Mouse (Mus musculus): Measurements from ENCODE around the gene Myog. TPM values are rescaled to one million over a fixed set of nuclear protein-coding genes. Genes with fewer than 3 reads are reported as not detected.

The Myog gene
- polyA plus RNA-seq, 1 experiment from 2014 or later = 2.3 TPM

GRCm38 (mm10) chr1:134335211-134335923, 45.6 kb downstream of the Myog start:
- Histone ChIP-seq H3K27me3 (ENCODE audit: insufficient read depth, poor library complexity, severe bottlenecking) (no peaks in the 10 kb centered on the region), H3K9me3 (no peaks in the 10 kb centered on the region), H3K27ac (peak overlapping the region; percentile 63), H3K4me1 (peaks cover 80% of the 10 kb centered on the region), H3K4me3 (no peak overlapping the region), H3K36me3 (0 out of 2 replicates have a peak, but pooled peaks cover 4% of the 10 kb centered on the region)
- no peak for DNase-seq (ENCODE audit: low spot score)
- 73% methylated on average over 13 of the region's 13 CpGs for WGBS

GRCm38 (mm10) chr1:134335924-134336810, 46.4 kb downstream of the Myog start:
- no peak overlapping the region for H3K4me3 ChIP-seq
- H3K36me3 ChIP-seq = 0 out of 2 replicates have a peak, but pooled peaks cover 4% of the 10 kb centered on the region
- peaks cover 80% of the 10 kb centered on the region for H3K4me1 ChIP-seq
- 81% methylated on average over 12 of the region's 12 CpGs for WGBS
- H3K9me3 ChIP-seq = no peaks in the 10 kb centered on the region
- no peaks in the 10 kb centered on the region for H3K27me3 ChIP-seq (ENCODE audit: insufficient read depth, poor library complexity, severe bottlenecking)
- H3K27ac ChIP-seq = peak overlapping the region; percentile 63; the same call in 1 of the 2 replicates
- DNase-seq (ENCODE audit: low spot score) = no peak

DNA sequence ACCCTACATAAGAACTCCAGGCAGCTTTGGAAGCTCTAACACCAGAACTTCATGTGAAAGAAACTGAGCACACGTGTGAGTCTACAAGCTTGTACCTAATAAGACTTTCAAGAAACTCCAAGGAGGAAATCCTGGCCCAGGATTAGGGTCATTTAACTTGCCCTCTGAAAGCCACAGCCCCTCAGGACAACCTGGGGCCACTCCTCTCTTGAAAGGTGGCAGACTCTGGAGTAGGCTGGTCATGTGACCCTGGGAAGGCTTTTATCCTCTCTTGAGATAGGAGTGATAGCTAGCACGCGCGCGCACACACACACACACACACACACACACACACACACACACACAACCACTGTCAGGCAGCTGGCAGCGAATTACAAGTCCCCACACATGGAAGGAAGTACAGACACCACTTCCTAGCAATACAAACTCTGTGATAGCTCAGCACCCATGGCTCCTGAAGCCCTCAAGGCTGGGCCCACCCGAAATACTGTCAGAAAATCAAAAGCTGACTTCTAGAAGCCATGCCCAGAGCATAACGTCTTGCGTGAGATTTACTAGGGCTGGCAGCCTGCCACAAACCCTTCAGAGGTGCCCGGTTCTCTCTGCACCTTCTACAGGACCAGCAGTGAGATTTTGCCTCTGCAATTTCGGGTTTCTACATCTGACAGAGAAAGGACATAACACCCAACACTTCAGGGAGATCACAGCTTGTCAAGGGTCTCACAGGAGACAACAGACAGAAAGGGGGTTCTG, 47.3 kb downstream of the Myog start:
- Histone ChIP-seq H3K4me1 (peaks cover 81% of the 10 kb centered on the region), H3K27me3 (ENCODE audit: insufficient read depth, poor library complexity, severe bottlenecking) (no peaks in the 10 kb centered on the region), H3K36me3 (0 out of 2 replicates have a peak, but pooled peaks cover 4% of the 10 kb centered on the region), H3K4me3 (no peak overlapping the region), H3K9me3 (no peaks in the 10 kb centered on the region), H3K27ac (peak overlapping the region; percentile 37)
- 64% methylated on average over 11 of the region's 11 CpGs for WGBS
- DNase-seq (ENCODE audit: low spot score) = no peak

GRCm38 (mm10) chr1:134339162-134339561, 49.4 kb downstream of the Myog start:
- WGBS = 60% methylated on average over 7 of the region's 7 CpGs
- peak overlapping the region; percentile 59 for H3K27ac ChIP-seq
- peaks cover 82% of the 10 kb centered on the region for H3K4me1 ChIP-seq
- no peak for DNase-seq (ENCODE audit: low spot score)
- 0 out of 2 replicates have a peak, but pooled peaks cover 4% of the 10 kb centered on the region for H3K36me3 ChIP-seq
- no peaks in the 10 kb centered on the region for H3K9me3 ChIP-seq
- H3K27me3 ChIP-seq (ENCODE audit: insufficient read depth, poor library complexity, severe bottlenecking) = no peaks in the 10 kb centered on the region
- peak overlapping the region; percentile 6; the same call in 1 of the 2 replicates for H3K4me3 ChIP-seq

DNA sequence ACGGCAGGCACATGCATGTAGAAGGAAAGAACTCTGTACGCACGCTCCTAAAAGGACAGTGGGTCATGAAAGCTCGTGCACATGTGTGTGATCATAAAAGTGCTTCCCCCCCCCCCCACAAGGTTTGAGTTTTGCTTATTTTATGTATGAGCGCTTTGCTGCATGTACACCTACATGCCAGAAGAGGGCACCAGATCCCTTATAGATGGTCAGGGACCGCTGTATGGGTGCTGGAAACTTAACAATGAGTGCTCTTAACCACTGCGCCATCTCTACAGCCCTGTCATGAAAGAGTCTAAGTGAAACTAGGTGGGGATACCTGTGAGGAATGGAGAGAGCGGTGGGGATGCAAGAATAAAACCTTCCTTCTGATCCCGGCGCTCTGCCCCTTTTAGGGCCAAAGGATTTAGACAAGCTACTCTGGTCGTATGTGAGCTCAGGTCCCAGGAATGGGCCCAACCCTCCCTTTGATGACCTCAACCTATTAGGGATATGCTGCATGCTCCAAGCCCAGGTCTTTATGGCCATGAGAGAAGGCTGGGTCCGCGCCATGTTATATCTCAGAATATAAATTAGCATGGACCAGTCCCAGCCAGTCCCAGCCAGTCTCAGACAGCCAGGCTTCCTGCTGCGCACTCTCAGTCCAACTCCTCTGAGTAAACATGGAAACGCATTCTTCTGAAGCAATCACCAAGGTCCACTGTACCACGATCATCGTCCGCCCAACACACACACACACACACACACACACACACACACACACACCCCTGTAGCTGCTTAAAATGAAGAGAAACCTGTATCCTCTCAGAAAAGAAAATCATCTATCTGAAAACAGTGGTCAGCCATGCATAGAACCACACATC, 50.2 kb downstream of the Myog start:
- Histone ChIP-seq H3K9me3 (no peaks in the 10 kb centered on the region), H3K27me3 (ENCODE audit: insufficient read depth, poor library complexity, severe bottlenecking) (no peaks in the 10 kb centered on the region), H3K4me3 (no peak overlapping the region), H3K27ac (peak overlapping the region; percentile 59; the same call in 1 of the 2 replicates), H3K4me1 (peaks cover 82% of the 10 kb centered on the region), H3K36me3 (0 out of 2 replicates have a peak, but pooled peaks cover 4% of the 10 kb centered on the region)
- 92% methylated on average over 18 of the region's 18 CpGs for WGBS
- DNase-seq (ENCODE audit: low spot score) = no peak

DNA sequence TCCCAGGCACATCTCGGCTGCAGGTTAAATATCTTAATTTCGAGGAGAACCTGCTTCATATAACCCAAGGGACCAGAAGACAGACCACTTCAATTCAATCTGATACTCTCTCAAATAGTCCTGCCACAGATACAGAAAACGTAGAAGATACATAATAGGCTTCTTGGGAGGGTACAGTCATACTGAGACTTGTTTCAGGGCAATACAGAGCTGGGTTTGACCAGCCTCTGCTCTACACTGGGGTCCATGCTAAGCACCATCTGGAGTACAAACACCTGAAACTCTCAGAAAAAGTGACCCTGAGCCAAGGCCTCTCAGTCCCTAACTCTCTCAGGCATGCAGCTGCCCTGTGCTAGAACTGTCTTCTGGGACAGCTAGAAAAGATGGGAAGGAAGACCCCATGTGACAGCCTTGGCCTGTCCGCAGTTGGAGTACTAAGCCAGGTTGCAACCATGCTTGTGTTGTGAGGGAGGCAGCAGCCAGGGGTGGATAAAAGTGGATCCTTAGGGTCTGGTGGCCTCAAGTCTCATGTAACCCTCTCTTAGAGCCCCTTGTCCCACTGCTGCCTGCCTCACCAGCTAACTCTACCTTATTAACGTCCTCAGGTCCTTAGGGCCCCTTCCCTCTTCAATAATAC, 52.0 kb downstream of the Myog start:
- H3K4me1 ChIP-seq = peaks cover 76% of the 10 kb centered on the region
- 74% methylated on average over 5 of the region's 5 CpGs for WGBS
- H3K27ac ChIP-seq = peak overlapping the region; percentile 67
- H3K9me3 ChIP-seq = no peaks in the 10 kb centered on the region
- no peaks in the 10 kb centered on the region for H3K27me3 ChIP-seq (ENCODE audit: insufficient read depth, poor library complexity, severe bottlenecking)
- H3K4me3 ChIP-seq = peak overlapping the region; percentile 68
- no peak for DNase-seq (ENCODE audit: low spot score)
- peaks cover 14% of the 10 kb centered on the region for H3K36me3 ChIP-seq

Other genes starting within 250 kb of the Myog start
- 26.1 and 34.2 TPM in 2 replicates for gene Btg2, start 210.9 kb upstream of the Myog start, polyA plus RNA-seq (2016; fragmentation: Nextera tagmentation; extraction: Ambion mirVana)
- gene Chit1, start 178.7 kb upstream of the Myog start, polyA plus RNA-seq (2016; fragmentation: Nextera tagmentation; extraction: Ambion mirVana) = 1.1 and 2.0 TPM in 2 replicates
- gene Chil1, start 107.8 kb upstream of the Myog start, polyA plus RNA-seq (2016; fragmentation: Nextera tagmentation; extraction: Ambion mirVana) = 0.87 and 1.1 TPM in 2 replicates
- 0.33 and 0.43 TPM in 2 replicates for gene Mybph, start 96.5 kb upstream of the Myog start, polyA plus RNA-seq (2016; fragmentation: Nextera tagmentation; extraction: Ambion mirVana)
- gene Adora1, start 54.6 kb upstream of the Myog start, polyA plus RNA-seq (2016; fragmentation: Nextera tagmentation; extraction: Ambion mirVana) = 8.0 and 8.1 TPM in 2 replicates
- gene Ppfia4, start 42.9 kb downstream of the Myog start, polyA plus RNA-seq (2016; fragmentation: Nextera tagmentation; extraction: Ambion mirVana) = 8.5 and 16.0 TPM in 2 replicates
- 81.9 and 95.9 TPM in 2 replicates for gene Tmem183a, start 72.0 kb downstream of the Myog start, polyA plus RNA-seq (2016; fragmentation: Nextera tagmentation; extraction: Ambion mirVana)
- gene 4933406M09Rik, start 96.0 kb downstream of the Myog start, polyA plus RNA-seq (2016; fragmentation: Nextera tagmentation; extraction: Ambion mirVana) = not detected in 2 replicates
- 37.4 and 42.2 TPM in 2 replicates for gene Cyb5r1, start 115.6 kb downstream of the Myog start, polyA plus RNA-seq (2016; fragmentation: Nextera tagmentation; extraction: Ambion mirVana)
- gene Adipor1, start 125.4 kb downstream of the Myog start, polyA plus RNA-seq (2016; fragmentation: Nextera tagmentation; extraction: Ambion mirVana) = 91.3 and 119 TPM in 2 replicates
- 23.8 and 25.1 TPM in 2 replicates for gene Klhl12, start 165.5 kb downstream of the Myog start, polyA plus RNA-seq (2016; fragmentation: Nextera tagmentation; extraction: Ambion mirVana)
- gene Rabif, start 204.7 kb downstream of the Myog start, polyA plus RNA-seq (2016; fragmentation: Nextera tagmentation; extraction: Ambion mirVana) = 37.9 and 40.3 TPM in 2 replicates